Mouse (Mus musculus): ENCODE measurements at regions not wholly inside any gene's neighbourhood (a gene's known extent, or its start where the extent isn't known, plus 50 kb on each side); places are given as distances from the start of the nearest gene placed in this dataset.
A peak's percentile ranks its signal among the peaks of the same experiment; 100 is the strongest.

DNA sequence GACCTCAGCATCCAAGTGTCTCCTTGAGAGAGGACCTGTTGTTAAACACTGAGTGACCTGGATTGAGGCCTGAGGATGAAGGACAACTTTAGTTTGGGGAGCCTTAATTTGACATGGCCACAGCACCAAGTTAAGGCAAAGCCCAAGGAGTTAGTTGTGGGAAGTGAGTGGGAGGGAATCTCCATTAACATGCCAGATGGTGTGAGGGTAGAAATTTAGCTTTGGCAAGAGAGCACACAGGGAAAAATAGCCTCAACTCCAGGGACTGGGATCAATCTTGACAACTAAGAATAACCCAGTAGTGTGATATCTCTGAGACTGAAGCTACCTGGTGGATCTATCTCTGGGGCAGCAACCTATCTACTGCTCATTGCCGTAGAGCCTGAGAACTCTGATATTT is 105.4 kb downstream of the Ahr start:
- Histone ChIP-seq H3K36me3 (ENCODE audit: control insufficient read depth, insufficient read depth) (no peaks in the 10 kb centered on the region), H3K27me3 (replicated peaks; ENCODE audit: control insufficient read depth, insufficient read depth, low read length) (no peaks in the 10 kb centered on the region), H3K27ac (ENCODE audit: low read length) (no peak overlapping the region), H3K9me3 (ENCODE audit: control insufficient read depth, low read length) (no peaks in the 10 kb centered on the region), H3K4me1 (replicated peaks; ENCODE audit: control insufficient read depth, insufficient read depth, low read length) (no peaks in the 10 kb centered on the region), H3K9ac (replicated peaks; ENCODE audit: low read depth, low read length) (no peak overlapping the region), H3K4me3 (replicated peaks; ENCODE audit: low read length) (no peak overlapping the region), H3K4me2 (ENCODE audit: low read length) (no peak overlapping the region)
- ATAC-seq, result no peak
- WGBS, result 92% methylated on average over 1 of the region's 1 CpGs

DNA sequence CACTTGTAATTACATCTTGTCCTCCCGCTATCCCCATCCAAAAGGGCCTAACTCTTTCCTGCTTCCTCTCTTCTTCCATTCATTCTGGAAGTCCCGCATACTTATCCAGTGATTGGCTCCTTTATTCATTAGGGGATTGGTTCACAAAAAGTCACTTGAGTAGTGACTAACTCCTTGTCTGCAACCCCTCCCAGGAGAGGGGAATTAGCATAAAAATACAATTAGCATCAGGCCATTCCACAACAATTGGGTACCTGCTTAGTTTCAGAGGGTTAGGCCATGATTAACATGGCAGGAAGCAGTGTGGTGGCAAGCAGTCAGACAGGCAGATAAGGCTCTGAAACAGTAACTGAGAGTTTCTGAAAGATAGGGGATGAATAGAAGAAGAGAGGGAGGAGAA is 115.6 kb downstream of the Ahr start:
- Histone ChIP-seq H3K4me1 (replicated peaks; ENCODE audit: control insufficient read depth, insufficient read depth, low read length) (no peaks in the 10 kb centered on the region), H3K4me3 (replicated peaks; ENCODE audit: low read length) (no peak overlapping the region), H3K9ac (replicated peaks; ENCODE audit: low read depth, low read length) (no peak overlapping the region), H3K27me3 (replicated peaks; ENCODE audit: control insufficient read depth, insufficient read depth, low read length) (no peaks in the 10 kb centered on the region), H3K4me2 (ENCODE audit: low read length) (no peak overlapping the region), H3K27ac (ENCODE audit: low read length) (no peak overlapping the region), H3K36me3 (ENCODE audit: control insufficient read depth, insufficient read depth) (no peaks in the 10 kb centered on the region), H3K9me3 (ENCODE audit: control insufficient read depth, low read length) (no peaks in the 10 kb centered on the region)
- 32% methylated on average over 2 of the region's 2 CpGs for WGBS
- ATAC-seq, result no peak

DNA sequence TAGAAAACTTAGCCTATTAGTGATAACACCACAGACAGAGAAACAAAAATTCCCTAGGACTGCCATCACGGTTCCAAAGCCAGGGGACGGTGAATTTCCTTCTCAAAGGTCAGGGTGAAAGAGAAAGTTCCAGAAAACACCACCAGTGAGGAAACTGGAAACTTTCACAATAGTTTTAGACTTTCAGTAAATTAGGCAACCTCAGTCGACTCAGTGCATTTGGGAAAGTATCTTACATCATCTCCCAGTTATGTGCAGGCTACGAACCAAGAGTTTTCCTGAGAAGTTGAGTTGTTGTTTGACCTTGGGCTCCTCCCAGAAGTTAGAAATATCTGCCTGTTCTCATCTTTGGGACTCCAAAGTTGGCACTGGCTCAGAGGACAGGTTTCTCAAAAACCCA is 116.9 kb downstream of the Ahr start:
- Histone ChIP-seq H3K36me3 (ENCODE audit: control insufficient read depth, insufficient read depth) (no peaks in the 10 kb centered on the region), H3K4me2 (ENCODE audit: low read length) (no peak overlapping the region), H3K4me1 (replicated peaks; ENCODE audit: control insufficient read depth, insufficient read depth, low read length) (no peaks in the 10 kb centered on the region), H3K27ac (ENCODE audit: low read length) (no peak overlapping the region), H3K4me3 (replicated peaks; ENCODE audit: low read length) (no peak overlapping the region), H3K27me3 (replicated peaks; ENCODE audit: control insufficient read depth, insufficient read depth, low read length) (no peaks in the 10 kb centered on the region), H3K9me3 (ENCODE audit: control insufficient read depth, low read length) (no peaks in the 10 kb centered on the region), H3K9ac (replicated peaks; ENCODE audit: low read depth, low read length) (no peak overlapping the region)
- 85% methylated on average over 4 of the region's 4 CpGs for WGBS
- ATAC-seq, result no peak

GRCm38 (mm10) chr12:35416583-35416982 is 118.3 kb downstream of the Ahr start:
- Histone ChIP-seq H3K27me3 (replicated peaks; ENCODE audit: control insufficient read depth, insufficient read depth, low read length) (no peaks in the 10 kb centered on the region), H3K4me3 (replicated peaks; ENCODE audit: low read length) (no peak overlapping the region), H3K4me2 (ENCODE audit: low read length) (no peak overlapping the region), H3K4me1 (replicated peaks; ENCODE audit: control insufficient read depth, insufficient read depth, low read length) (no peaks in the 10 kb centered on the region), H3K9ac (replicated peaks; ENCODE audit: low read depth, low read length) (no peak overlapping the region), H3K36me3 (ENCODE audit: control insufficient read depth, insufficient read depth) (no peaks in the 10 kb centered on the region), H3K9me3 (ENCODE audit: control insufficient read depth, low read length) (no peaks in the 10 kb centered on the region), H3K27ac (ENCODE audit: low read length) (no peak overlapping the region)
- 60% methylated on average over 5 of the region's 5 CpGs for WGBS
- no peak for ATAC-seq

DNA sequence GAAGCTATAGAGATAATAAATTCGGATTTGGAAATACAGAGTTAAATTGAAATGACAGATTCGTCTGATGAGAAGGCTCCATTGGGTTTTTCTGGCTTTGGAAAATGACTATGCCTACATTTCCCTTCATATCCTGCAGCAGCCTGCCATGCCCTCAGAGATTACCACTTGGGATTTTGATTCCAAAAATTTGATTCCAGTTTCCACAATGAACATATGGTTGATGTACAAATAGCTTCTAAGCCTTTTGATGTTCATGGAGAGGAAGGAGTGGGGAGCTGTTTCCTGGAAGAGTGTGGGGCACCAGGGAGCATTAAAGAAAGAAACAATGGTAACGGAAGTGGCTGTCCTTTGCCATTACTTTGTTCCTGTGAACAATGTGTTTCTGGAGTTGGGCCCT is 122.1 kb downstream of the Ahr start:
- WGBS, result 79% methylated on average over 3 of the region's 3 CpGs
- Histone ChIP-seq H3K27ac (ENCODE audit: low read length) (no peak overlapping the region), H3K4me3 (replicated peaks; ENCODE audit: low read length) (no peak overlapping the region), H3K27me3 (replicated peaks; ENCODE audit: control insufficient read depth, insufficient read depth, low read length) (no peaks in the 10 kb centered on the region), H3K9ac (replicated peaks; ENCODE audit: low read depth, low read length) (no peak overlapping the region), H3K4me1 (replicated peaks; ENCODE audit: control insufficient read depth, insufficient read depth, low read length) (no peaks in the 10 kb centered on the region), H3K4me2 (ENCODE audit: low read length) (no peak overlapping the region), H3K36me3 (ENCODE audit: control insufficient read depth, insufficient read depth) (no peaks in the 10 kb centered on the region), H3K9me3 (ENCODE audit: control insufficient read depth, low read length) (no peaks in the 10 kb centered on the region)
- no peak for ATAC-seq

GRCm38 (mm10) chr12:35408461-35408860 is 126.4 kb downstream of the Ahr start:
- Histone ChIP-seq H3K27me3 (replicated peaks; ENCODE audit: control insufficient read depth, insufficient read depth, low read length) (no peaks in the 10 kb centered on the region), H3K4me2 (ENCODE audit: low read length) (no peak overlapping the region), H3K4me1 (replicated peaks; ENCODE audit: control insufficient read depth, insufficient read depth, low read length) (no peaks in the 10 kb centered on the region), H3K4me3 (replicated peaks; ENCODE audit: low read length) (no peak overlapping the region), H3K9me3 (ENCODE audit: control insufficient read depth, low read length) (no peaks in the 10 kb centered on the region), H3K9ac (replicated peaks; ENCODE audit: low read depth, low read length) (no peak overlapping the region), H3K36me3 (ENCODE audit: control insufficient read depth, insufficient read depth) (no peaks in the 10 kb centered on the region), H3K27ac (ENCODE audit: low read length) (peak overlapping the region; percentile 14; the same call in 1 of the 2 replicates)
- ATAC-seq, result no peak
- WGBS, result 78% methylated on average over 3 of the region's 3 CpGs

DNA sequence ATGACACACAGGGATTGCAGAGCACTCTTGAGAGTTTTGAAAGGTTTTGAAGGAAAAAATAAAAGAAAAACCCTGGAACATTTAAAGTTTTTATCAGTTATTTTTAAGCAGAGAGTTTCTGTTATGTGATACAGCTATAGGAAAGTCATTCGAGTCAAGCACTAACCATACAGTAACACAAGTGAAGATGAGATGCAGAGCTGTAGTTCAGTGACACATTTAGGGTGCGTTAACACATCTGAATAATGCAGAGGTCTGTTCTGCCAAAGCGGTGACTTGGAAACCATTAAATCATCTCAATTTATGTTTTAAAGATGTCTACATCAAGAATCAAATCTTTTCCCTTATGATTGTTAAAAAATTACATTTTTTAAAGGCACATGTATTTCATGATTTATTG is 126.8 kb downstream of the Ahr start:
- ATAC-seq, result no peak

GRCm38 (mm10) chr12:35401853-35402252 is 133.0 kb downstream of the Ahr start:
- Histone ChIP-seq H3K9me3 (ENCODE audit: control insufficient read depth, low read length) (no peaks in the 10 kb centered on the region), H3K9ac (replicated peaks; ENCODE audit: low read depth, low read length) (no peak overlapping the region), H3K4me3 (replicated peaks; ENCODE audit: low read length) (no peak overlapping the region), H3K27me3 (replicated peaks; ENCODE audit: control insufficient read depth, insufficient read depth, low read length) (no peaks in the 10 kb centered on the region), H3K4me1 (replicated peaks; ENCODE audit: control insufficient read depth, insufficient read depth, low read length) (no peaks in the 10 kb centered on the region), H3K36me3 (ENCODE audit: control insufficient read depth, insufficient read depth) (no peaks in the 10 kb centered on the region), H3K4me2 (ENCODE audit: low read length) (no peak overlapping the region), H3K27ac (ENCODE audit: low read length) (no peak overlapping the region)
- ATAC-seq, result peak; percentile 57
- 57% methylated on average over 2 of the region's 2 CpGs for WGBS

More for the DNA sequence above, 126.8 kb downstream of the Ahr start:
- no peak overlapping the region for H3K9ac ChIP-seq (replicated peaks; ENCODE audit: low read depth, low read length)
- H3K27ac ChIP-seq (ENCODE audit: low read length), result no peak overlapping the region
- H3K9me3 ChIP-seq (ENCODE audit: control insufficient read depth, low read length), result no peaks in the 10 kb centered on the region
- no peaks in the 10 kb centered on the region for H3K27me3 ChIP-seq (replicated peaks; ENCODE audit: control insufficient read depth, insufficient read depth, low read length)
- no peak overlapping the region for H3K4me2 ChIP-seq (ENCODE audit: low read length)
- H3K4me1 ChIP-seq (replicated peaks; ENCODE audit: control insufficient read depth, insufficient read depth, low read length), result no peaks in the 10 kb centered on the region
- no peak overlapping the region for H3K4me3 ChIP-seq (replicated peaks; ENCODE audit: low read length)
- 71% methylated on average over 3 of the region's 3 CpGs for WGBS
- H3K36me3 ChIP-seq (ENCODE audit: control insufficient read depth, insufficient read depth), result no peaks in the 10 kb centered on the region

GRCm38 (mm10) chr12:35401219-35401618 is 133.6 kb downstream of the Ahr start:
- no peaks in the 10 kb centered on the region for H3K36me3 ChIP-seq (ENCODE audit: control insufficient read depth, insufficient read depth)
- 0 out of 2 replicates have a peak, but pooled peaks have one; percentile 43 for ATAC-seq
- no peaks in the 10 kb centered on the region for H3K4me1 ChIP-seq (replicated peaks; ENCODE audit: control insufficient read depth, insufficient read depth, low read length)
- 60% methylated on average over 2 of the region's 2 CpGs for WGBS
- H3K27ac ChIP-seq (ENCODE audit: low read length), result no peak overlapping the region
- H3K4me3 ChIP-seq (replicated peaks; ENCODE audit: low read length), result no peak overlapping the region
- no peak overlapping the region for H3K4me2 ChIP-seq (ENCODE audit: low read length)
- H3K9ac ChIP-seq (replicated peaks; ENCODE audit: low read depth, low read length), result no peak overlapping the region
- no peaks in the 10 kb centered on the region for H3K9me3 ChIP-seq (ENCODE audit: control insufficient read depth, low read length)
- no peaks in the 10 kb centered on the region for H3K27me3 ChIP-seq (replicated peaks; ENCODE audit: control insufficient read depth, insufficient read depth, low read length)

DNA sequence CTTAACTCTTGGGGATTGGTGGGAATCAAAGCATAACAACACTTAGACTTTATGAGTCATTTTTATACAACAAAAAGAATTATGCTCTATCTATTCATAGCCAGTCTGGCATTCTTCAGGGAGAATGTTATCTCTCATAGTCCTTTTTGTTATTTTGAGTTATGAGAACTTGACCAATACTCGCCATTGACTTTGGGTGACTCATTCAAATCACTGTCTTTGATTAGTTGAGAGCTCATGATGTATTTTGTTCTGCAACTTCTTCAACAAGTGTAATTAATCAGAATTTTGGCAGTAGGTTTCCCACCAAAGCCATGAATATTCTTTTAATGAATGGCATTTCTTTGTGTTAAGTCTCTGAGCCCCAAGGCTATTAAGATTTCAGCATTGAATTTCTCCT is 139.6 kb downstream of the Ahr start:
- Histone ChIP-seq H3K9me3 (ENCODE audit: control insufficient read depth, low read length) (no peaks in the 10 kb centered on the region), H3K27ac (ENCODE audit: low read length) (no peak overlapping the region), H3K4me1 (replicated peaks; ENCODE audit: control insufficient read depth, insufficient read depth, low read length) (no peaks in the 10 kb centered on the region), H3K36me3 (ENCODE audit: control insufficient read depth, insufficient read depth) (no peaks in the 10 kb centered on the region), H3K4me2 (ENCODE audit: low read length) (no peak overlapping the region), H3K4me3 (replicated peaks; ENCODE audit: low read length) (no peak overlapping the region), H3K9ac (replicated peaks; ENCODE audit: low read depth, low read length) (no peak overlapping the region), H3K27me3 (replicated peaks; ENCODE audit: control insufficient read depth, insufficient read depth, low read length) (no peaks in the 10 kb centered on the region)
- WGBS, result 85% methylated on average over 1 of the region's 1 CpGs
- ATAC-seq, result no peak
